Mouse (Mus musculus) CH12.LX (cell line): ENCODE results near the gene Znrd1as. TPM values are rescaled to one million over a fixed set of nuclear protein-coding genes. Genes with fewer than 3 reads are reported as not detected.

Experiments
- DNase-seq: peaks from one replicate; pipeline ENCODE4 v3.0.0-alpha.2; 2013; ENCODE audit errors: extremely low read depth
- H3K27ac ChIP-seq: 2 replicates; pipeline ENCODE4 v1.5.1; 2012; ENCODE audit warnings: low read depth, mild to moderate bottlenecking, control low read depth, moderate library complexity; ENCODE audit not compliant: insufficient read depth
- H3K27me3 ChIP-seq: replicated peaks from 2 replicates; pipeline ENCODE3; 2012; ENCODE audit warnings: inconsistent platforms
- H3K36me3 ChIP-seq, 2 experiments: replicated peaks in 1 of 2; 2 replicates each; pipeline versions ENCODE3 to v1.6.1; 2012; ENCODE audit warnings: inconsistent platforms in 1 of 2, low read length in 1 of 2, mild to moderate bottlenecking in 1 of 2, mixed read lengths in 1 of 2, moderate library complexity in 1 of 2; ENCODE audit not compliant: control insufficient read depth in 1 of 2, insufficient read depth in 1 of 2
- H3K4me1 ChIP-seq, 2 experiments: 2 replicates each; pipeline ENCODE4 v1.6.1; 2012; ENCODE audit warnings: inconsistent platforms in 1 of 2, moderate library complexity in 1 of 2; ENCODE audit not compliant: insufficient read depth in 2 of 2, control insufficient read depth in 1 of 2
- H3K4me2 ChIP-seq: 2 replicates; pipeline ENCODE4 v1.6.1; 2012; ENCODE audit warnings: low read depth, mild to moderate bottlenecking, control low read depth; ENCODE audit not compliant: poor library complexity, insufficient read depth, severe bottlenecking
- H3K4me3 ChIP-seq, 3 experiments: fragments of 150-350 bp in 1 of 3; sonication (generic) in 1 of 3; replicated peaks in 1 of 3; 2 replicates each; pipeline versions ENCODE3 to v1.5.1; 2011 to 2012; ENCODE audit warnings: low read depth in 2 of 3, low read length in 2 of 3, mild to moderate bottlenecking in 2 of 3, moderate library complexity in 2 of 3, control low read depth in 1 of 3, improper control_type of control experiment in 1 of 3, inconsistent platforms in 1 of 3, mixed read lengths in 1 of 3; ENCODE audit not compliant: poor library complexity in 1 of 3
- H3K79me2 ChIP-seq: replicated peaks from 2 replicates; pipeline ENCODE4 v1.6.1; 2012; ENCODE audit warnings: mild to moderate bottlenecking, moderate library complexity; ENCODE audit not compliant: control insufficient read depth, poor library complexity, insufficient read depth, severe bottlenecking; ENCODE audit errors: extremely low read depth
- H3K9ac ChIP-seq: 2 replicates; pipeline ENCODE4 v1.6.1; 2012; ENCODE audit warnings: low read depth, mild to moderate bottlenecking, control low read depth, moderate library complexity; ENCODE audit not compliant: insufficient read depth
- H3K9me3 ChIP-seq: replicated peaks from 2 replicates; pipeline ENCODE3; 2012; ENCODE audit warnings: low read length, inconsistent platforms, mixed read lengths
- CHD1 ChIP-seq: IDR thresholded peaks from 2 replicates; pipeline ENCODE4 v1.6.1; 2012; ENCODE audit warnings: low read depth, low read length, improper control_type of control experiment, inconsistent platforms
- ELF1 ChIP-seq: IDR thresholded peaks from 2 replicates; pipeline ENCODE4 v1.6.1; 2014; ENCODE audit warnings: low read depth, mild to moderate bottlenecking, inconsistent platforms, low read length, improper control_type of control experiment
- EP300 ChIP-seq: IDR thresholded peaks from 2 replicates; pipeline ENCODE4 v1.6.1; 2011; ENCODE audit warnings: low read length, improper control_type of control experiment
- ETS1 ChIP-seq: conservative IDR thresholded peaks from 2 replicates; pipeline ENCODE4 v1.6.1; 2012; ENCODE audit warnings: low read depth, mild to moderate bottlenecking, inconsistent platforms, low read length, improper control_type of control experiment, moderate library complexity
- GABPA ChIP-seq: IDR thresholded peaks from 2 replicates; pipeline ENCODE4 v1.6.1; 2012; ENCODE audit warnings: low read depth, low read length, improper control_type of control experiment, inconsistent platforms; ENCODE audit not compliant: insufficient replicate concordance
- HCFC1 ChIP-seq: IDR thresholded peaks from 2 replicates; pipeline ENCODE4 v1.6.1; 2012; ENCODE audit warnings: low read depth, mild to moderate bottlenecking, inconsistent platforms, low read length, improper control_type of control experiment
- IRF4 ChIP-seq: IDR thresholded peaks from 2 replicates; pipeline ENCODE4 v1.6.1; 2014; ENCODE audit warnings: low read depth, mild to moderate bottlenecking, inconsistent platforms, low read length, improper control_type of control experiment
- JUN ChIP-seq: IDR thresholded peaks from 2 replicates; pipeline ENCODE4 v1.6.1; 2011; ENCODE audit warnings: low read depth, mild to moderate bottlenecking, low read length, improper control_type of control experiment, moderate library complexity; ENCODE audit not compliant: insufficient read depth
- JUND ChIP-seq: conservative IDR thresholded peaks from 2 replicates; pipeline ENCODE4 v1.6.1; 2011; ENCODE audit warnings: low read depth, low read length, improper control_type of control experiment
- MAFK ChIP-seq: IDR thresholded peaks from 2 replicates; pipeline ENCODE4 v1.6.1; 2011; ENCODE audit warnings: low read length, improper control_type of control experiment; ENCODE audit not compliant: insufficient replicate concordance
- MAX ChIP-seq: IDR thresholded peaks from 2 replicates; pipeline ENCODE4 v1.6.1; 2011; ENCODE audit warnings: low read length, improper control_type of control experiment
- MEF2A ChIP-seq: IDR thresholded peaks from 2 replicates; pipeline ENCODE4 v1.6.1; 2014; ENCODE audit warnings: low read depth, mild to moderate bottlenecking, inconsistent platforms, low read length, improper control_type of control experiment, borderline replicate concordance
- MXI1 ChIP-seq: IDR thresholded peaks from 2 replicates; pipeline ENCODE4 v1.6.1; 2011; ENCODE audit warnings: mild to moderate bottlenecking, low read depth, low read length, improper control_type of control experiment
- NELFE ChIP-seq: IDR thresholded peaks from 2 replicates; pipeline ENCODE4 v1.6.1; 2011; ENCODE audit warnings: low read depth, low read length, improper control_type of control experiment
- NRF1 ChIP-seq: IDR thresholded peaks from 2 replicates; pipeline ENCODE4 v1.6.1; 2014; ENCODE audit warnings: low read depth, mild to moderate bottlenecking, inconsistent platforms, low read length, improper control_type of control experiment, moderate library complexity
- POLR2AphosphoS2 ChIP-seq: IDR thresholded peaks from 2 replicates; pipeline ENCODE4 v1.6.1; 2011; ENCODE audit warnings: low read depth, low read length, improper control_type of control experiment
- RAD21 ChIP-seq: IDR thresholded peaks from 2 replicates; pipeline ENCODE4 v1.6.1; 2011; ENCODE audit warnings: low read depth, mild to moderate bottlenecking, low read length, improper control_type of control experiment, moderate library complexity
- RCOR1 ChIP-seq: conservative IDR thresholded peaks from 2 replicates; pipeline ENCODE4 v1.6.1; 2012; ENCODE audit warnings: low read depth, mild to moderate bottlenecking, inconsistent platforms, low read length, improper control_type of control experiment
- SMC3 ChIP-seq: IDR thresholded peaks from 2 replicates; pipeline ENCODE4 v1.6.1; 2011; ENCODE audit warnings: low read depth, low read length, improper control_type of control experiment
- TBP ChIP-seq: conservative IDR thresholded peaks from 2 replicates; pipeline ENCODE4 v1.6.1; 2011; ENCODE audit warnings: low read depth, low read length, improper control_type of control experiment
- TCF12 ChIP-seq: IDR thresholded peaks from 2 replicates; pipeline ENCODE4 v1.6.1; 2014; ENCODE audit warnings: low read depth, mild to moderate bottlenecking, inconsistent platforms, low read length, improper control_type of control experiment
- USF1 ChIP-seq: IDR thresholded peaks from 2 replicates; pipeline ENCODE4 v1.6.1; 2014; ENCODE audit warnings: low read depth, mild to moderate bottlenecking, inconsistent platforms, low read length, improper control_type of control experiment
- USF2 ChIP-seq: conservative IDR thresholded peaks from 2 replicates; pipeline ENCODE4 v1.6.1; 2011; ENCODE audit warnings: low read depth, low read length, improper control_type of control experiment
- ZC3H11A ChIP-seq: IDR thresholded peaks from 2 replicates; pipeline ENCODE4 v1.6.1; 2012; ENCODE audit warnings: low read depth, mild to moderate bottlenecking, inconsistent platforms, low read length, improper control_type of control experiment
- ZMIZ1 ChIP-seq: IDR thresholded peaks from 2 replicates; pipeline ENCODE4 v1.6.1; 2012; ENCODE audit warnings: low read depth, mild to moderate bottlenecking, inconsistent platforms, low read length, improper control_type of control experiment
- dilution Hi-C: fragments of 300-500 bp; cut with MboI; formaldehyde crosslinking; loops from 2 replicates; pipeline ENCODE4 v1.14.3; 2020; ENCODE audit warnings: low sequenced_read_pairs; ENCODE audit not compliant: extremely low pct_unique_long_range_greater_than_20kb, extremely low pct_ligation_motif_present
- in situ Hi-C: fragments of 300-500 bp; cut with MboI; formaldehyde crosslinking; loops from 3 replicates; pipeline ENCODE4 v1.14.3; 2019; ENCODE audit warnings: low sequenced_read_pairs, low pct_ligation_motif_present, low pct_unique_long_range_greater_than_20kb, mixed read lengths
- polyA plus RNA-seq: library from polyadenylated mRNA; unstranded; fragments of >175 nt; gene quantifications from 2 replicates; pipeline ENCODE4 v1.2.1, GENCODE M21; 2012; ENCODE audit warnings: low read depth; ENCODE audit not compliant: insufficient read length
- total RNA-seq, 2 experiments: library from RNA; depleted of rRNA; stranded (reverse); fragments of 300-350 nt in 1 of 2; fragments of >200 nt in 1 of 2; gene quantifications; 2 replicates each; pipeline ENCODE4 v1.2.3; 2012 to 2014

Gene Znrd1as
- total and polyA plus RNA-seq, 3 experiments, result 8.1 to 9.3 (median 8.5) TPM

DNA sequence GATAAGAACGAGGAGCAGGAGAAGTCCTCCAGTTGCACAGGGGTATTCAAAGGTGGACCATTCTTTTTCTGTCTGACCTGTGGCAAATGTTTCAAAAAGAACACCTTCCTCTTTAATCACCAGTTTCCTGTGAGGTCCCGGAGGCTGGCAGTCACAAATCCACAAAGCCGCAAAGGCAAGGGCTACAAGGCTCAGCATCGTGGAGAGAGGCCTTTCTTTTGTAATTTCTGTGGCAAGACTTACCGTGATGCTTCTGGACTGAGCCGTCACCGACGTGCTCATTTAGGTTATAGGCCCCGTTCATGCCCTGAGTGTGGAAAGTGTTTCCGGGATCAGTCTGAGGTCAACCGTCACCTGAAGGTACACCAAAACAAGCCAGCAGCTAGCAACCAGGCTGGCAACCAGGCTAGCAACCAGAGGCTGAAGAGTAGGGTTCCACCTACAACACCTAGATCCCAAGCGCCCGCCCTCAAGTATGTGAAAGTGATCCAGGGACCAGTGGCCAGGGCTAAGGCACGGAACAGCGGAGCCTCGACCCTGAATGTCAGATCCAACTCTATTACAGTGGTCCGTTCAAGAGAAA lies 51.2 kb downstream of the Znrd1as start:
- no peak for TF ChIP-seq IRF4
- no peak for TF ChIP-seq MXI1
- no peak for TF ChIP-seq NRF1
- no peak for TF ChIP-seq USF2
- no peak for TF ChIP-seq MAFK
- no peak for TF ChIP-seq RCOR1
- no peak for TF ChIP-seq HCFC1
- TF ChIP-seq JUND, result no peak
- TF ChIP-seq ZMIZ1, result no peak
- TF ChIP-seq USF1, result no peak
- TF ChIP-seq GABPA, result no peak
- TF ChIP-seq RAD21, result no peak
- TF ChIP-seq SMC3, result no peak
- TF ChIP-seq JUN, result no peak
- H3K9me3 ChIP-seq, result no peaks in the 10 kb centered on the region
- no peak overlapping the region for H3K4me3 ChIP-seq
- H3K36me3 ChIP-seq, result no peaks in the 10 kb centered on the region
- no peaks in the 10 kb centered on the region for H3K4me1 ChIP-seq
- no peaks in the 10 kb centered on the region for H3K79me2 ChIP-seq
- no peak overlapping the region for H3K27ac ChIP-seq
- dilution Hi-C loops (no loop called here), in situ Hi-C loops (no loop called here)
- no peak overlapping the region for H3K9ac ChIP-seq
- DNase-seq, result no peak
- no peaks in the 10 kb centered on the region for H3K27me3 ChIP-seq
- H3K4me2 ChIP-seq, result no peak overlapping the region

DNA sequence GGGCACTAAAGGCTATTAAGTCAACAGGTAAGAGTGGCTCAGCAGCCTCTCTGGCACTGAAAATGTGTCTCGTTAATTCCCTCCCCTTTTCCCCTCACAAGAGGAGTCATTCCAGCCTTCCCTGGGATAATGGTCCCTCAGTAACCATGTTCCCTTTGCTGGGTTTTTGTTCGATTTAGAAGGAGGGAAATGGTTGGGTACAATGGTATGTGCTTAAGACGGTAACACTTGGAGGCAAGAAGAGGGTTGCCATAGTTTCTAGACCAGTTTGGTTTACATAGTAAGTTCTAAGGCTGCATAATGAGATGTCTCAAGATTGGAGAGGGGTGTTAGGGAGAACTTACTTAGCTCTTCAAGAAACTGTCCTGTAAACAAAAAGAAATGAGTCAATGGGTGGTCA lies 53.3 kb downstream of the Znrd1as start:
- in situ Hi-C loops, result no loop called here
- Histone ChIP-seq H3K27ac (no peak overlapping the region), H3K4me2 (no peak overlapping the region), H3K27me3 (no peaks in the 10 kb centered on the region), H3K9me3 (no peaks in the 10 kb centered on the region), H3K9ac (no peak overlapping the region), H3K4me1 (no peaks in the 10 kb centered on the region), H3K36me3 (no peaks in the 10 kb centered on the region), H3K79me2 (no peaks in the 10 kb centered on the region), H3K4me3 (no peak overlapping the region)
- TF ChIP-seq NELFE, result no peak
- no peak for TF ChIP-seq USF2
- no peak for TF ChIP-seq MAX
- no peak for TF ChIP-seq ELF1
- TF ChIP-seq HCFC1, result no peak
- TF ChIP-seq ZC3H11A, result no peak
- TF ChIP-seq CHD1, result no peak
- TF ChIP-seq MXI1, result no peak
- no peak for TF ChIP-seq POLR2AphosphoS2
- TF ChIP-seq MAFK, result no peak
- no peak for TF ChIP-seq ETS1
- TF ChIP-seq TBP, result no peak
- no peak for TF ChIP-seq EP300
- no peak for TF ChIP-seq MEF2A
- no peak for TF ChIP-seq USF1
- no peak for TF ChIP-seq TCF12
- no peak for DNase-seq
- dilution Hi-C loops, result no loop called here
